Mouse (Mus musculus): ENCODE measurements around the gene Alox8.
A peak's percentile ranks its signal among the peaks of the same experiment; 100 is the strongest.

Alox8 gene

GRCm38 (mm10) chr11:69179512-69179911 is 18.1 kb downstream of the Alox8 start:
- DNase-seq, result no peak

- DNase-seq, result no peak
Measured at GRCm38 (mm10) chr11:69178525-69178924, 19.1 kb downstream of the Alox8 start.

DNA sequence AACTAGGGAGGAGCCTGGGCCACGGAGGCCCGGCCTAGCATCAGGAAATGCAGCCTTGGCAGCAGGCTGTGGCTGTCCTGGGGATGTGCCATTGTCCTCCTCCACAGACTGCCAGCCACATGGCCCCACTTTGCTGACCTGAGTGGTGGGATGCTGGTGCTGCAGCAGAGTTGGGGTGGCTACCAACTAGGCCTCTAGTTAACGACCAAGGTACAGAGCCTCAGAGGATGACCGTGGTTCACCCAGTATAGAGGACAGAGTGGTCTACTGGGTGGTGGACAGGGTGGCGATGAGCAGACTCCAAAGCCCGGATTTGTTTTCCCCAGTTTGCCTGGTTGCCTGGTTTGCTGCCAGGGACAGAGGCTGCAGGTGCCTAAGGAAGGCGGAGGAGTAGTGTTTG is 22.9 kb downstream of the Alox8 start:
- no peak for DNase-seq

- no peak for DNase-seq
Measured at GRCm38 (mm10) chr11:69172606-69173005, 25.0 kb downstream of the Alox8 start.

- DNase-seq, result peak; percentile 38
Measured at GRCm38 (mm10) chr11:69171626-69172025, 26.0 kb downstream of the Alox8 start.

DNA sequence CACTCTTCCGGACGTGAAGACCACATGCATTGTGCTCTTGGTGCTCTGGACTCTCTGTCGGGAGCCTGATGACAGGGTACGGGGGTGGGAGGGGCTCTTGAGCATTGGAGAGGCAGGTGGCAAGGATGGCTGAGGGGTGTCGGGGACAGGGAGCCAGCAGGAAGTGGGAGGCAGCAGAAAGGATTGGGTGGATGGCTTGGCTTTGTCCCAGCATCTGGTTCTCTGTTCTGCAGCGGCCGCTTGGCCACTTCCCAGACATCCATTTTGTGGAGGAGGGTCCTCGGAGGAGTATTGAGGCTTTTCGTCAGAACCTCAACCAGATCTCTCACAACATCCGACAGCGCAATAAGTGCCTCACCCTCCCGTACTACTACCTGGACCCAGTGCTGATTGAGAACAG is 28.3 kb downstream of the Alox8 start:
- no peak for DNase-seq

GRCm38 (mm10) chr11:69156800-69157199 is 40.8 kb downstream of the Alox8 start, which contains the start of gene Alox12b:
Alox12b (plus strand) TSS chr11:69156989.
- peak; percentile 20 for DNase-seq

DNA sequence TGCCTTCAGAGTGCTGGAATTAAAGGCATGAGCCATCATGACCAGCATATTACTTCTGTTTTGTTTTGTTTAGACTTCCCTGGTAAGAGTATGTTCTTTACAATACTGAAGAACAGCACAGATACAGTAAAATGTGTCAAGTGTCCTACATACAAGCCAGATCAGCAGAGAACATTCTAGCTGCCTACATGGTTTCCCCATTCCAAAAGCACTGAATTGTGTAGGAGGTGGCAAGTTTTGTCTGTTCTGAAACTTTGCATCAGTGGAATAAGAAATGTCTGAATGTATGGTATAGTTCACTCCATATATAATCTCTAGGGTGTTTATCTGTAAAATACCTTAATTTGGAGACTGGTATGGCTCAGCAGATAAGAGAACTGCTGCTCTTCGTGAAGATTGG is 42.3 kb downstream of the Alox8 start:
- no peak for DNase-seq

DNA sequence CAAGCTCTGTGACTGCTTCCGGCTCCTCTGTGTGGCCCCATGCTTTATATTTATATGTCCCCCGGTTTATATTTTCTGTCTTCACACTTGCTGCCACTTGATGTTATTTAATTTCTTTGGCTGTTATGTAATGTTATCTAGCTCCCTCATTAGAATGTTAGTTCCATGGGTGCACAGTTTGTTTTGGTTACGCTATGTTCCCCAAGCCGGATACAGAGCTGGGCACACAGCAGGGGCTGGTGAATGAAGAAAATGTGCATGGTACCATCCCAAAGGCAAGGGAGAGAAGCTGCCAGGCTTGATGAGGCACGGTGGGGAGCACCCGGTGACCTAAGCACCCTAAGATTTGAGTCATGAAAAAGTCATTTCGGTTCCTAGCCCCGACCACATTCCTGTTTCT is 43.8 kb downstream of the Alox8 start:
- no peak for DNase-seq

GRCm38 (mm10) chr11:69151004-69151403 is 46.6 kb downstream of the Alox8 start:
- DNase-seq, result no peak

DNA sequence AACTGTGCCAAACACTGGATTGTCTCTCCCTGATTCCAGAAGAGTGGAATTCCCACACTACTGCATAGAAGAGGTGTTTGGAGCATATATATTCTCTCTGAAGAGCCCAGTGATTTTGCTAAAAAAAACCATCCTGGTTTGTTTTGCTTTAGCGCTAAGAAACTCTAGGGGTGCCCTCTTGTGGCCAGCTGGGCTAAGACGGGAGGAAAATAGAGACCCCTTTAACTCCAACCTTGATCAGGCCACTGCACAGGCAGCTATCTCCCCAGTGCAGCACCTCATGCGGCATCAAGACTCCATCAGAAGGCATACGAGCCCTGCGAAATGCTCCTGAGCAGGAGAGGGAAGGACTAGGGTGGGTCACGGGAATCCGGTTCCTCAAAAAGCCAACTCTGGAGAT is 47.2 kb downstream of the Alox8 start:
- peak; percentile 62 for DNase-seq

DNA sequence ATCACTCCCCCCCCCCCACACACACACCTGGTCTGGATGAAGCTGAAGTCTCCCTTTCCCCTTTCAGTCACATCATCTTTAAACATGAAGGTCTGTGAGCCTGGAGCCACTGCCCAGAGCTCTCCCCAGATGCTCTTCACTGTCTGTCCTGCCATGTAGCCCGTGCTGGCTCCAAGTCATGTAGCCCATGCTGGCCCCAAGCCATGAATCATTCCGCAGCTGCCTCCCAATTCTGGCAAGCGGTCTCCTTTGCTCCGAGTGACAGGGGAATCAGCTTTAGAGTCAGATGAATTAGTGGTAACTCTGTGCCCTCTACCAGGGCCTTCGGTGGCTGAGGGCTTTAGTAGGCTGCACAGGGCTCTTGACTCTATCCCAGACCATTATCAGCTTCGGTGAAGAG is 47.9 kb downstream of the Alox8 start:
- no peak for DNase-seq

DNA sequence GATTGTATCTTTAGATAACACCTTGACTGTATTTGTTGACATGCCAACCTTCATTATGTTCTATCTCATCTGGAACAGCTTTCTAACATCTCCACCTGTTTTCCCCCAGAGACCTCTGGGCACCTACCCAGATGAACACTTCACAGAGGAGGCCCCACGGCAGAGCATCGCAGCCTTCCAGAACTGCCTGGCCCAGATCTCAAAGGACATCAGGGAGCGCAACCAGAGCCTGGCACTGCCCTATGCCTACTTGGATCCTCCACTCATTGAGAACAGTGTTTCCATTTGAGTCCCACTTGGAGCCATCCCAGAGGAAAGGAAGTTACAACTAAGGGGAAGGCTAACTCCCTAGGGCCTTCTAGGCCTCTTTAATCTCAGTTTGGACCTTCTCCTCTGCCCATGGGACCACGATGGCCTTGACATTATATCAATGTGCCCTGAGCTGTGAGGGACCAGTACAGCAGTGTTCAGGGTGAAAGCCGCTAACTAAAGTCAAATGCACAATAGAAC is 49.1 kb downstream of the Alox8 start:
- no peak for DNase-seq

- DNase-seq, result no peak
Measured at GRCm38 (mm10) chr11:69147546-69147945, 50.1 kb downstream of the Alox8 start.

GRCm38 (mm10) chr11:69135361-69135760 is 62.3 kb downstream of the Alox8 start:
- DNase-seq, result no peak

- no peak for DNase-seq
Measured at GRCm38 (mm10) chr11:69134622-69134968, 63.0 kb downstream of the Alox8 start.

All from liver (tissue).